Mouse (Mus musculus) lung, postnatal 10 days (tissue): ENCODE results near the gene Gm30302.
"Not testable (repeated sequence)": the region's sequence is repeated elsewhere in the genome, so short reads cannot be mapped to it uniquely, and the experiment has no call there.

ENCODE experiments used
- DNase-seq: peaks from one replicate; pipeline ENCODE4 v3.0.0; 2021

Gm30302 gene

GRCm38 (mm10) chr13:49798901-49799300, at the start of gene Gm30302:
TSS of gene Gm30302 (minus strand) at chr13:49799001.
- DNase-seq = no peak

GRCm38 (mm10) chr13:49846751-49847150, 48.0 kb upstream of the Gm30302 start:
- DNase-seq = no peak

GRCm38 (mm10) chr13:49846141-49846540, 47.3 kb upstream of the Gm30302 start:
- DNase-seq = no peak

GRCm38 (mm10) chr13:49845663-49846062, 46.9 kb upstream of the Gm30302 start:
- DNase-seq = no peak

- DNase-seq = no peak
Observed at GRCm38 (mm10) chr13:49844071-49844470, 45.3 kb upstream of the Gm30302 start.

GRCm38 (mm10) chr13:49841186-49841585, 42.4 kb upstream of the Gm30302 start:
- no peak for DNase-seq

- no peak for DNase-seq
Observed at GRCm38 (mm10) chr13:49830355-49830754, 31.6 kb upstream of the Gm30302 start.

GRCm38 (mm10) chr13:49825300-49825699, 26.5 kb upstream of the Gm30302 start:
- DNase-seq = no peak

GRCm38 (mm10) chr13:49814958-49815357, 16.2 kb upstream of the Gm30302 start:
- no peak for DNase-seq

GRCm38 (mm10) chr13:49814420-49814819, 15.6 kb upstream of the Gm30302 start:
- no peak for DNase-seq

- no peak for DNase-seq
Observed at GRCm38 (mm10) chr13:49807146-49807545, 8.3 kb upstream of the Gm30302 start.

GRCm38 (mm10) chr13:49788563-49789393, 10.0 kb downstream of the Gm30302 start:
- DNase-seq = no peak

- no peak for DNase-seq
Observed at GRCm38 (mm10) chr13:49783899-49784298, 14.9 kb downstream of the Gm30302 start.

- DNase-seq = not testable (repeated sequence)
Observed at GRCm38 (mm10) chr13:49771536-49771935, 27.3 kb downstream of the Gm30302 start.

GRCm38 (mm10) chr13:49769111-49769510, 29.7 kb downstream of the Gm30302 start:
- DNase-seq = no peak

- no peak for DNase-seq
Observed at GRCm38 (mm10) chr13:49768048-49768447, 30.8 kb downstream of the Gm30302 start.

GRCm38 (mm10) chr13:49766269-49766668, 32.5 kb downstream of the Gm30302 start:
- no peak for DNase-seq

GRCm38 (mm10) chr13:49765306-49765705, 33.5 kb downstream of the Gm30302 start:
- DNase-seq = no peak

GRCm38 (mm10) chr13:49762208-49762607, 36.6 kb downstream of the Gm30302 start:
- DNase-seq = no peak

- DNase-seq = no peak
Observed at GRCm38 (mm10) chr13:49760675-49761074, 38.1 kb downstream of the Gm30302 start.

- no peak for DNase-seq
Observed at GRCm38 (mm10) chr13:49757966-49758365, 40.8 kb downstream of the Gm30302 start.

- DNase-seq = no peak
Observed at GRCm38 (mm10) chr13:49756591-49756990, 42.2 kb downstream of the Gm30302 start.

- no peak for DNase-seq
Observed at GRCm38 (mm10) chr13:49741285-49742040, 57.3 kb downstream of the Gm30302 start.

- no peak for DNase-seq
Observed at GRCm38 (mm10) chr13:49738011-49738410, 60.8 kb downstream of the Gm30302 start.
